Mouse (Mus musculus): ENCODE data around the gene Fut1. TPM values are rescaled to one million over a fixed set of nuclear protein-coding genes. Genes with fewer than 3 reads are reported as not detected.

Gene Fut1
- total RNA-seq, 2 experiments from 2014 or later = not detected

GRCm38 (mm10) chr7:45667761-45668160, 50.7 kb downstream of the Fut1 start:
- no peak for DNase-seq (ENCODE audit: low spot score in 2 of 2)

- no peak for DNase-seq (ENCODE audit: low spot score in 2 of 2)
Observed at GRCm38 (mm10) chr7:45668921-45669320, 51.8 kb downstream of the Fut1 start.

Other genes with a start within 250 kb of the Fut1 start
- 1 to 10 TPM in 1 of 2 experiments, under 1 TPM in 1; 0.86 to 1.1 TPM for gene Lin7b, start 246.7 kb upstream of the Fut1 start, total RNA-seq (2021)
- gene Snrnp70, start 221.5 kb upstream of the Fut1 start, total RNA-seq (2021) = 100 to 1,000 TPM; 215 to 251 TPM
- 10 to 100 TPM; 11.4 to 12.8 TPM for gene Kcna7, start 211.6 kb upstream of the Fut1 start, total RNA-seq (2021)
- gene Ntf5, start 203.6 kb upstream of the Fut1 start, total RNA-seq (2021) = under 1 TPM; 0.61 to 0.98 TPM
- gene Lhb, start 196.5 kb upstream of the Fut1 start, total RNA-seq (2021) = not detected
- gene Gys1, start 182.4 kb upstream of the Fut1 start, total RNA-seq (2021) = 100 to 1,000 TPM; 114 to 133 TPM
- gene Ruvbl2, start 179.2 kb upstream of the Fut1 start, total RNA-seq (2021) = 10 to 100 TPM; 41.4 to 41.8 TPM
- 100 to 1,000 TPM; 339 to 373 TPM for gene Ftl1, start 157.4 kb upstream of the Fut1 start, total RNA-seq (2021)
- 10 to 100 TPM; 39.3 to 43.8 TPM for gene Bax, start 150.4 kb upstream of the Fut1 start, total RNA-seq (2021)
- gene Tulp2, start 135.4 kb upstream of the Fut1 start, total RNA-seq (2021) = under 1 TPM; 0.17 to 0.36 TPM
- gene Gm45808, start 130.5 kb upstream of the Fut1 start, total RNA-seq (2021) = 1 to 10 TPM; 3.8 to 5.4 TPM
- gene Dhdh, start 128.5 kb upstream of the Fut1 start, total RNA-seq (2021) = 1 to 10 TPM; 8.3 TPM
- 100 to 1,000 TPM; 182 to 199 TPM for gene Nucb1, start 106.9 kb upstream of the Fut1 start, total RNA-seq (2021)
- 10 to 100 TPM; 22.7 to 23.5 TPM for gene Ppp1r15a, start 91.0 kb upstream of the Fut1 start, total RNA-seq (2021)
- 10 to 100 TPM; 17.1 to 20.3 TPM for gene Plekha4, start 91.0 kb upstream of the Fut1 start, total RNA-seq (2021)
- under 1 TPM; 0.61 to 0.80 TPM for gene Hsd17b14, start 62.4 kb upstream of the Fut1 start, total RNA-seq (2021)
- 10 to 100 TPM; 32.2 to 36.3 TPM for gene Bcat2, start 47.1 kb upstream of the Fut1 start, total RNA-seq (2021)
- not detected for gene Fgf21, start 1.8 kb upstream of the Fut1 start, total RNA-seq (2021)
- gene Izumo1, start 4.5 kb downstream of the Fut1 start, total RNA-seq (2021) = under 1 TPM; 0.34 to 0.36 TPM
- gene Rasip1, start 10.2 kb downstream of the Fut1 start, total RNA-seq (2021) = 10 to 100 TPM; 23.0 to 25.6 TPM
- gene Mamstr, start 22.7 kb downstream of the Fut1 start, total RNA-seq (2021) = 100 to 1,000 TPM; 170 to 187 TPM
- not detected for gene Fut2, start 49.1 kb downstream of the Fut1 start, total RNA-seq (2021)
- gene Ntn5, start 66.7 kb downstream of the Fut1 start, total RNA-seq (2021) = 1 to 10 TPM in 1 of 2 experiments, under 1 TPM in 1; 0.88 to 1.3 TPM
- under 1 TPM; 0.23 to 0.39 TPM for gene Sec1, start 77.1 kb downstream of the Fut1 start, total RNA-seq (2021)
- 1 to 10 TPM; 4.6 to 4.9 TPM for gene Car11, start 82.6 kb downstream of the Fut1 start, total RNA-seq (2021)
- 10 to 100 TPM; 22.1 to 26.9 TPM for gene Dbp, start 87.8 kb downstream of the Fut1 start, total RNA-seq (2021)
- 1,000 to 10,000 TPM in 1 of 2 experiments, 100 to 1,000 TPM in 1; 1,000 to 1,132 TPM for gene Rpl18, start 98.2 kb downstream of the Fut1 start, total RNA-seq (2021)
- gene Sphk2, start 100.7 kb downstream of the Fut1 start, total RNA-seq (2021) = 10 to 100 TPM; 17.4 to 17.9 TPM
- gene Fam83e, start 103.9 kb downstream of the Fut1 start, total RNA-seq (2021) = under 1 TPM; 0.34 to 0.52 TPM
- not detected for gene Spaca4, start 108.5 kb downstream of the Fut1 start, total RNA-seq (2021)
- under 1 TPM; 0.54 to 0.65 TPM for gene Lmtk3, start 166.4 kb downstream of the Fut1 start, total RNA-seq (2021)
- gene Sult2b1, start 167.4 kb downstream of the Fut1 start, total RNA-seq (2021) = under 1 TPM in 1 of 2 experiments, not detected in 1; 0.60 TPM
- 10 to 100 TPM; 56.1 to 61.5 TPM for gene Cyth2, start 197.3 kb downstream of the Fut1 start, total RNA-seq (2021)
- under 1 TPM; 0.39 TPM for gene Kcnj14, start 207.5 kb downstream of the Fut1 start, total RNA-seq (2021)
- gene Grwd1, start 213.7 kb downstream of the Fut1 start, total RNA-seq (2021) = 10 to 100 TPM; 17.4 to 18.0 TPM